Mouse (Mus musculus) thymus, adult 2 months (tissue): ENCODE results near the gene Gm38392. TPM values are rescaled to one million over a fixed set of nuclear protein-coding genes. Genes with fewer than 3 reads are reported as not detected.
"Not testable (repeated sequence)": the region's sequence is repeated elsewhere in the genome, so short reads cannot be mapped to it uniquely, and the experiment has no call there.

Experiments used
- DNase-seq: peaks from one replicate; pipeline ENCODE4 v3.0.0; 2021
- H3K27ac ChIP-seq: fragments of 200-500 bp; 2 replicates; pipeline ENCODE4 v1.5.1; 2012; ENCODE audit warnings: low read length, control low read depth; ENCODE audit not compliant: control insufficient read depth, insufficient read depth
- H3K27me3 ChIP-seq: fragments of 200-500 bp; 2 replicates; pipeline ENCODE4 v1.6.1; 2012; ENCODE audit warnings: mild to moderate bottlenecking, low read length, moderate library complexity, mixed read lengths; ENCODE audit not compliant: control insufficient read depth, insufficient read depth
- H3K36me3 ChIP-seq: fragments of 200-500 bp; 2 replicates; pipeline ENCODE4 v1.6.1; 2012; ENCODE audit warnings: mild to moderate bottlenecking, low read length, moderate library complexity; ENCODE audit not compliant: control insufficient read depth, insufficient read depth
- H3K4me1 ChIP-seq: fragments of 200-500 bp; replicated peaks from 2 replicates; pipeline ENCODE4 v1.6.1; 2012; ENCODE audit warnings: low read length; ENCODE audit not compliant: control insufficient read depth, insufficient read depth
- H3K4me3 ChIP-seq: fragments of 200-500 bp; 2 replicates; pipeline ENCODE4 v1.5.1; 2012; ENCODE audit warnings: mild to moderate bottlenecking, low read length, control low read depth, moderate library complexity; ENCODE audit not compliant: control insufficient read depth, insufficient read depth
- CTCF ChIP-seq: fragments of 200-500 bp; IDR thresholded peaks from 2 replicates; pipeline ENCODE4 v1.5.1; 2012; ENCODE audit warnings: mild to moderate bottlenecking, control low read depth, low read length, moderate library complexity, borderline replicate concordance; ENCODE audit not compliant: control insufficient read depth, poor library complexity, insufficient read depth; ENCODE audit errors: extremely low read depth
- POLR2A ChIP-seq: fragments of 200-500 bp; IDR thresholded peaks from 2 replicates; pipeline ENCODE4 v1.6.1; 2012; ENCODE audit warnings: mild to moderate bottlenecking, low read length, control low read depth, moderate library complexity; ENCODE audit not compliant: control insufficient read depth, poor library complexity, insufficient read depth; ENCODE audit errors: extremely low read depth
- WGBS: fragments of 180-500 bp; shearing (Covaris S2); methylation state at CpG from one replicate; pipeline ENCODE4 v1.1.7; 2018; 5-methylcytosine and 5-hydroxymethylcytosine counted together
- polyA plus RNA-seq: library from polyadenylated mRNA; depleted of rRNA; stranded (reverse); fragments of >200 nt; gene quantifications from 2 replicates; pipeline ENCODE4 v1.2.3, GENCODE M21; 2012

Gm38392 gene
- polyA plus RNA-seq, 1 experiment = 0.11 TPM

DNA sequence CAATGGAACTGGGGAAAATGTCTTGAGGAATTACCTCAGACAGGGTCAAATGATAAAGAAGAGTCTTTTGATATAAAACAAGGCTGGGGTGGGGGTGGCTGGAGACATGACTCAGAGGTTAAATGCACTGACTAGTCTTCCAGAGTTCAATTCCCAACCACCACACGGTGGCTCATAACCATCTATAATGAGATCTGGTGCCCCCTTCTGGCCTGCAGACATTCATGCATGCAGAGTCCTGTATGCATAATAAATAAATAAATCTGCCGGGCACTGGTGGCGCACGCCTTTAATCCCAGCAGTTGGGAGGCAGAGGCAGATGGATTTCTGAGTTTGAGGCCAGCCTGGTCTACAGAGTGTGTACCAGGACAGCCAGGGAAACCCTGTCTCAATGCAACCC is 5.0 kb upstream of the Gm38392 start:
- H3K4me1 ChIP-seq = no peaks in the 10 kb centered on the region
- WGBS = 54% methylated on average over 4 of the region's 4 CpGs
- H3K27me3 ChIP-seq = no peaks in the 10 kb centered on the region
- TF ChIP-seq POLR2A (no peak), CTCF (no peak)
- H3K4me3 ChIP-seq = no peak overlapping the region
- peak; percentile 31 for DNase-seq
- no peaks in the 10 kb centered on the region for H3K36me3 ChIP-seq
- H3K27ac ChIP-seq = no peak overlapping the region

DNA sequence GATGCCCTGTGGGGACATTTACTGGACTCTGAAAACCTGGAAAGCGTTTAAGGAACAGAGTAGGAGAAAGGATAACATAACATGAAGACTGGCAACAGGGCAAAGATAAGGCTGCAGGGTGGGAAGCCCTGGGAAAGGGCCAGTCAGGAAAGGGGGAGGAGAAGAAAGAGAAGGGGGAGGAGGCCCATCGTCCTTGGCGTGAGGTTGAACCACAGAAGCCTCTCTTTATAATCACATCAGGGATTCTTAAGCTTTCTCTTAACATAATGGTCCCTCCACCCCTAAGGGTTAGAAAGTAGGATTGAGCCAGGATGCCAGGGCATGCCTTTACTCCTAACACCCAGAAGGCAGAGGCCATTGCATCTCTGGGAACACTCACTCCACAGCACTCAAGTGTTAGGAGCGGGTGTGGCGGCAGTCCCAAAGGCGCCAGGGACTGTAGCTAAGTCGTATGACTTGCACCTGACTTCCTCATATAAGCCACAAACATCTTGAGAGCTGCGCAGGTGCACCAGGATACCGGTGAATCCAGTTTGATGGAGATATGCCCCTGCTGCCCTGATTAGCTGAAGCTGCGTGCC is 1.2 kb upstream of the Gm38392 start:
- H3K27ac ChIP-seq, H3K4me1 ChIP-seq, H3K4me3 ChIP-seq, H3K36me3 ChIP-seq, H3K27me3 ChIP-seq, DNase-seq: not testable (repeated sequence)
- WGBS = 63% methylated on average over 9 of the region's 10 CpGs

DNA sequence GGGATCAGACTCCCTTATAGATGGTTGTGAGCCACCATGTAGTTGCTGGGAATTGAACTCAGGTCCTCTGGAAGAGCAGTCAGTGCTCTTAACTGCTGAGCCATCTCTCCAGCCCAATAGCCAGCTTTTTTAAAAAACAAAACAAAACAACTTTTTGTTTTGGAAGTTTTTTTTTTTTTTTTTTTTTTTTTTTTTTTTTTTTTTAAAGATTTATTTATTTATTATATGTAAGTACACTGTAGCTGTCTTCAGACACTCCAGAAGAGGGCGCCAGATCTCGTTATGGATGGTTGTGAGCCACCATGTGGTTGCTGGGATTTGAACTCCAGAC is 1.5 kb downstream of the Gm38392 start:
- H3K4me1 ChIP-seq, DNase-seq, H3K36me3 ChIP-seq, H3K27ac ChIP-seq, H3K27me3 ChIP-seq, H3K4me3 ChIP-seq: not testable (repeated sequence)
- WGBS = 73% methylated on average over 2 of the region's 2 CpGs

DNA sequence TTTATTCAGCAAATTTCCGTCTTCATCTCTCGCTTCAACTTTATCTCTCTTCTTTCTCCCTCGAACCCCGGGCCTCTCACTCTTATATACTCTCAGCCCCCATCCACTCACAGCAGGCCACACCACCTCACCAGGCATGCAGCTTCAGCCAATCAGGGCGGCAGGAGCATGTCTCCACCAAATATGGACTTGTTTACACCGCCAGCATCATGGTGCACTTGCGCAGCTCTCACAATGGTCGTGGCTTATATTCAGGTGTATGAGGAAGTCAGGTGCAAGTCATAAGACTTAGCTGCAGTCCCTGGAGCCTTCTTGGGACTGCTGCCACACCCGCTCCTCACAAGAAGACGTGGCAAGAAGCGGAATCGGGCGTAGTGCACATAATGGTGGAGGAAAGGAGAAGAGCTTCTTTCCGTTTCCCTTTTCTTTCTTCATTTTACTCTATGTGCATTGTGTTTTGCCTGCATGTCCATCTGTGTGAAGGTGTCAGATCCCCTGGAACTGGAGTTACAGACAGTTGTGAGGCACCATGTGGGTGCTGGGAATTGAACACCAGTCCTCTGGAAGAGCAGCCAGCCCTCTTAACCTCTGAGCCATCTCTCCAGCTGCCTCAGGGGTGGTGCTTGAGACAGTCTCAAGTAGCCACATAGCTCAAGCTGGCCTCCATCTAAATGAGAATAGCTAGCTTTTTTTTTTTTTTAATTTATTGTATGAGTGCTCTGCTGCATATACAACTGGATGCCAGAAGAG is 2.0 kb downstream of the Gm38392 start:
- not testable (repeated sequence) for H3K4me1 ChIP-seq, H3K27ac ChIP-seq, H3K4me3 ChIP-seq, H3K27me3 ChIP-seq, H3K36me3 ChIP-seq, DNase-seq
- 96% methylated on average over 14 of the region's 14 CpGs for WGBS

DNA sequence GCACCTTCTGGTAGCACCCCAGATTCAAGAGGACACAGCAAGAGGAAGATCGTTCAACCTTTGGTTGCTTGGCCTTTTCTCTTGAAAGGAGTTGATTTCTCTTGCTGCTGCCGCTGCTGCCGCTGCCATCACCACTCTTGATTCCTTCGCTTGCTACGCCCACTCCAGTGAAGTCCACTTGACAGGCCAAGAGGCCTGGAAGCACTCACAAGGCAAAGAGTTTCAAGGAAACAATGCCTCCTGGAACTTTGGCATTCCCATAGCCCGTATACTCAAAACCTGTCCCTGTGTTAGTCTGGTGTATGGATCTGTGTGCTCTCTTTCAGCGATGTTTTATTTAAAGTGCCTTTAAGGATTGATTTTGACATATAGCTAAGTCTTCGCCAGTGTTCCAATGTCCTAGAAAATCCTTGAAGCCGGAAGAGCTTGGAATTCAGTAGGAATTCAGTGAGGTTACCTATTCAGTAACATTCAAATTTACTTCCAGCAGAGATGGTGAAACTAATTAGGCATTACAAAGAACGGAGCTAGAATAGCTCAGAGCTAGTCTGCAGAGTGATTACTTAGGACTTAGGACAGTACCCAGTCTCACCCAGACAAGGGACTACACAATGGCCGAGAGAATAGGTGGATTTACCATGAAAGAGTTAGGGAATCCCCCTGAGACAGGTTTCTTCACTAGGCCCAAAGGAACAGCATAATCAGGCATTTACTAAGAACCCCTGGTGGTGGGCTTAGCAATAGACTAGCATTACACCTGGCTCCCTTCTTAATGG is 5.7 kb downstream of the Gm38392 start:
- H3K4me1 ChIP-seq, H3K27ac ChIP-seq, H3K4me3 ChIP-seq, H3K27me3 ChIP-seq, H3K36me3 ChIP-seq, DNase-seq: not testable (repeated sequence)
- 89% methylated on average over 11 of the region's 11 CpGs for WGBS

DNA sequence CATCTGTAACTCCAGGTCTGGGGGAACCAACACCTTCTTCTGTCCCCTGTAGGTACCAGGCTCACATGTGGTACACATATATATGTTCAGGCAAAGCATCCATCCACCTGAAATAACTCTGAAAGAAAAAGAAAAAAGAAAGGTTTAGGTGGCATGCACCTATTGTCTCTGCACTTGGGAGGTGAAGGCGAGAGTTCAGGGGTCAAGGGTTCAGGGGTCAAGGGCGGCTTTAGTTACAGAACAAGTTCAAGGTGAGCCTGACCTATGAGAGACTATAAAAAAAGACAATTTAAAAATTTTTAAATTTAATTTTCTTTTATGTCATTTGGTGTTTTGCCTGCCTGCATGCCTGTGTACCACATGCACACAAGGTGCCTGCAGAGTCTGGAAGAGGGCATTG is 7.0 kb downstream of the Gm38392 start:
- no peaks in the 10 kb centered on the region for H3K27me3 ChIP-seq
- H3K27ac ChIP-seq = no peak overlapping the region
- H3K4me1 ChIP-seq = no peaks in the 10 kb centered on the region
- H3K36me3 ChIP-seq = no peaks in the 10 kb centered on the region
- DNase-seq = no peak
- WGBS = 100% methylated on average over 2 of the region's 2 CpGs
- TF ChIP-seq POLR2A (no peak), CTCF (no peak)
- H3K4me3 ChIP-seq = no peak overlapping the region

DNA sequence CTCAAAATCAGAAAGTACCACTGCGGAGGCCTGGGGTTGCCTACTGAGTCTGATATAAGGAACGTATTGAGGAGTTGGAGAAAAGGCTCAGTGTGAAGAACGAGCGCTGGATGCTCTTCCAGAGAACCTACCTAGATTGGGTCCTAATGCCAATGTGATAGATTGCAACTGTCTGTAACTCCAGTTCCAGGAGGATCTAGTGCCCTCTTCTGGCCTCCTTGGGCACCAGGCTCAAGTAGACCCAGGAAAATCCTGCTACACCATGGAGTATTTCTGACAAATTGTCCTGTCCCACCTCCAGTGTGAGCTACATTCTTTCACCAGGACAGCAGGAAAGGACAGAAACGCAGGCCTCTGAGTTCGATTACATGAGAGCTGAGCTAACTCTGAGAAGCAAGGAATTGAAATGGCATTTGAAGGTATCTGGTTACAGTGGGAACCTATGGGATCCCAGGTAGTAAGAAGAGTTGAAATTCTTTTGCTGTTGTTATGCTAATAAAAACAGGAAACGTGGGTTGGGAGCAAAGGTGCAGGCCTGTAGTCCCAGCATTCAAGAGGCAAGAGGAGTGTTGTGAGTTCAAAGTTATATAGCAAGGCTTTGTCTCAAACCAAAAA is 10.4 kb downstream of the Gm38392 start:
- TF ChIP-seq CTCF (no peak), POLR2A (no peak)
- Histone ChIP-seq H3K4me3 (no peak overlapping the region), H3K27me3 (no peaks in the 10 kb centered on the region), H3K36me3 (no peaks in the 10 kb centered on the region), H3K27ac (no peak overlapping the region), H3K4me1 (no peaks in the 10 kb centered on the region)
- 66% methylated on average over 7 of the region's 7 CpGs for WGBS
- no peak for DNase-seq
